Mouse (Mus musculus) adrenal gland (tissue): ENCODE measurements around the gene Samd4b.

ENCODE experiments used
- intact Hi-C: fragments of 180-260 bp; cut with DNase I; formaldehyde crosslinking; loops from one replicate; pipeline ENCODE4 v1.15.1; 2025

Samd4b gene

GRCm38 (mm10) chr7:28593206-28594111 is 4.5 kb downstream of the Samd4b start:
- intact Hi-C loops: no loop called here

- intact Hi-C loops: no loop called here
These were observed 6.1 kb downstream of the Samd4b start for GRCm38 (mm10) chr7:28591862-28592261.

DNA sequence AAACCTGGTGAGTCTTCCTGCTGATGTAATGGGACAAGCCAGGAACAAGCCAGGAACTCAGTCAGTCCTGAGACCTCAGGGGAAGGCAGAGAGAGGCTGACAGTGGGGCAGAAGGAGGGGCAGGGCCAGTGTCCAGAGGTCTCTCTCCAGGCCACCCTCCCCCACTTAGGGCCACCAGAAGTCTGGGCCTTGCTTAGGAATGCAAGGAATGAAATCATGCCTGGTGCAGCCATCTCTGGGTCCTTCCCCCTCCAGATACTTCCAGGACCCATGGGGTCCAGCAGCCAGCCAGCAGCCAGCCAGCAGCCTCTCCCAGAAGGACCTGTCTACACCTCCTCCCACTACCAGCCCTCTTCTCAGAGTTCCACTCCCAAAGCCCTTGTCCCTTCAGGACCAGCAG is 10.3 kb downstream of the Samd4b start:
- intact Hi-C loops: no loop called here

- intact Hi-C loops: no loop called here
These were observed 11.1 kb downstream of the Samd4b start for GRCm38 (mm10) chr7:28586663-28587411.

GRCm38 (mm10) chr7:28585001-28585400 is 12.9 kb downstream of the Samd4b start:
- intact Hi-C loops: no loop called here

DNA sequence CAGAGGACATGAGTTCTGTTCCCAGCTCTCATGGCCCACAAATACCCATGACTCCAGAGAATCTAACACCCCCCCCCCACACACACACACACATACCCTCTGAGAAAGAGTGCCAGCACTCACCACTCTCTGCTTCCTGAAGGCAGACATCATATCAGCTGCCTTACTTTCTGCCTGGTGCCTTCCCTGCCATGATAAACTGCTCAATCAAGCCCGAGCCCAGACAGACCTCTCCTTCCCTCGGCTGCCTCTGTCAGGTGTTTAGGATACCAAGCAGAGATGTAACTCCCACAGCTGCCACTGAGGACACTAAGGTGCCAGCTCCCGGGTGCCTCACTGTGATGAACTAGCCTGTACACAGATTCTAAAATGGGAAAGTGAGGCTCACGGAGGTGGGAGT is 13.5 kb downstream of the Samd4b start:
- intact Hi-C loops: no loop called here

DNA sequence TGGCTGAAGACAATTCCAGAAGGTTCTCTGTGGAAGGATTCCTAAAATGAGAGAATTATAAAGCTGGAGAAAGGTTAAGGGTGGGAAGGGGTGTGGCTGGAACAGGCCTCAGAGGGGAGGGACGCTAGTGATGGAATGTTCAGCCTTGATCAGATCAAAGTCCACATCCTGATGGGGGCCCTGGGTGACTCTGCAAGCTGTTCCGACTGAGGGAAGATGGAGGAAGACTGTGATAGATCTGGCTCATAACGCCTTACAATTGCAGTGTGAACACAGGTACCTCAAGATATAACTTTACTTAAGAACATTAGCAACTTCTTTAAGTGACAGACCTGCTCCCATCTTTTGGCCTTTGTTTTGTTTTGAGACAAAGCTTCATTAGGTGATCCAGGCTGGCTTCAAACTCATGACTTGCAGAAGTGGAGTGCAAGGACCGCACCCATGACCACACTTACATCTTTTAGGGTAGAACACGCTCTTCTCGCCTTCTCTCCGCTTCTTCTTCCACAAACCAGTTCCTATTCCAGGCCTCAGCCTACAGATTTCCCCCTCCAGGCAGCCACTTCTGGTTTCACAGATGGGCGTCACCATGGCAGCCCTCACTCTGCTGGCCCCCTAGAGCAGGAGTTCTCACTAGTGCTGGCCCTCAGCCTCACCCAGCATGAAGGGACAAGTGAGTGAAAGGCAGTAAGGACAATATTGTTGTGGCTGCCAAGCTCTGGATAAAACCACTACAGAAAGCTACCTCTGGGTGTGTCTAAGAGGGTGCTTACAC is 14.2 kb downstream of the Samd4b start:
- intact Hi-C loops: no loop called here

- intact Hi-C loops: no loop called here
These were observed 15.1 kb downstream of the Samd4b start for GRCm38 (mm10) chr7:28582841-28583240.

DNA sequence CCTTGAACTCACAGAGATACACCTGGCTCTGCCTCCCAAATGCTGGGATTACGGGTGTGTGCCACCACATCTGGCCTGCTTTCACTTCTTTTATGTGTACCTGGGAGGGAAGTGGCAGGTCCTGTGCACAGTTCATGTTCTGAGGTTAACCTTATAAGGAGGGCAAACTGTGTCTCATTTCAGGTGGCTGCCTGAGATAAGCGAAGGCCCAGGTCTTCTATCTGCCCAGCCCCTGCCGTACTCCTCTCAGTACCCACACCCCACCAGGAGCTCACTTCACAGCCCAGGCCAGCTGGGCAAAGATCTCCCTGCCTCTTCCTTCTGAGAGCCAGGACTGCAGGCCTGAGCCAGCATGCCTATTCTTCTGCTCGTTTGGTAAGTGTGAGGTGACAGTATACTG is 16.2 kb downstream of the Samd4b start:
- intact Hi-C loops: no loop called here

- intact Hi-C loops: no loop called here
These were observed 18.1 kb downstream of the Samd4b start for GRCm38 (mm10) chr7:28579826-28580225.

- intact Hi-C loops: no loop called here
These were observed 19.3 kb downstream of the Samd4b start for GRCm38 (mm10) chr7:28578543-28579053.

GRCm38 (mm10) chr7:28577826-28578542 is 20.0 kb downstream of the Samd4b start:
- intact Hi-C loops: no loop called here

DNA sequence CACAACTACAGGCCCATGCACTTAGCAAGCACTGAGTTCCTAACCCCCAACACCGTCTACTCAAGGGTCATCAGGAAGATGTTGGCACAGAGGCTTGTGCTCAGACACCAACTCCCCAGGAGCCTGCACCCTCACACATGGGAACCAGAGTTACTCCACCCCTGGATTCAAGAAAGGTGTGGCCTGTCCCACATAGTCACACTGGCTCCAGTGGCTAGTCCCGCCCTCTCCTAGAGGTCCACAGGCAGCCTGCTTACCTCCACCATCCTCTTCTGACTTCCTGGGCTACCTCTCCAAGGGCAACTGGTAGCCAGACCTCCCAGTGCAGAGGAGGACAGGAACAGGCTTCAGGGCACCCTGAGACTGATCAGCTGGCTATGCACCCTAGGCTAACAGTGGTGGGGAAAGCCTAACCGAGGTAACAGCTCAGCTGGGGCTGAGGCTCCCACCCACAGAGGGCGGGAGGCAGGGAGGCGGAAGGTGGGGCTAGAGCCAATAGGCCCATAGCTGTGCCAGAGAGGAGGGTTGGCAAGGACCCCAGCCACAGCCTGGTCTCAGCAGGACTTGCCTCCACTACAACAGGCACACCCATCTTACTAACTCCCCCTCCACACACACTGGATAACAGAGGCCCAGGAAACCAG is 21.6 kb downstream of the Samd4b start:
- intact Hi-C loops: no loop called here

GRCm38 (mm10) chr7:28575597-28575996 is 22.3 kb downstream of the Samd4b start:
- intact Hi-C loops: no loop called here

- intact Hi-C loops: no loop called here
These were observed 24.7 kb downstream of the Samd4b start for GRCm38 (mm10) chr7:28573236-28573635.

DNA sequence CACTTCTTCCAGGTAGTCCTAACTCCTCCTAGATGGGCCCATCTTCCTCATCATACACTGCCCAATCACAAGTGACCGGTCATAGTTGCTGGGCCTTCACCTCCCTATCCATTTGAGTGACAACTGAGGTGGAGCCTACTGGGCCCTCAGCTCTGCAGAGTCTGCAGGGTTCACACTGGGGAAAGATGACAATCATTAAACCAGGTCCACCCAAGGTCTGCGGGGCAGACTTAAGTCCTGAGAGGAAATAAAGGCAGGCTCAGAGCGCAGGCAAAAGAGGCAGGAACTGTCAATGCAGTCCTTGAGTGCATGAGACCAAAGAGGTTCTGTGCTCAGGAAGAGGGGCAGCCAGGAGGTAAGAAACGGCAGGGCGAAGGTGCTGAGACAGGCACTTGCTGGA is 25.3 kb downstream of the Samd4b start:
- intact Hi-C loops: no loop called here

- intact Hi-C loops: no loop called here
These were observed 26.8 kb downstream of the Samd4b start for GRCm38 (mm10) chr7:28570982-28571682.

DNA sequence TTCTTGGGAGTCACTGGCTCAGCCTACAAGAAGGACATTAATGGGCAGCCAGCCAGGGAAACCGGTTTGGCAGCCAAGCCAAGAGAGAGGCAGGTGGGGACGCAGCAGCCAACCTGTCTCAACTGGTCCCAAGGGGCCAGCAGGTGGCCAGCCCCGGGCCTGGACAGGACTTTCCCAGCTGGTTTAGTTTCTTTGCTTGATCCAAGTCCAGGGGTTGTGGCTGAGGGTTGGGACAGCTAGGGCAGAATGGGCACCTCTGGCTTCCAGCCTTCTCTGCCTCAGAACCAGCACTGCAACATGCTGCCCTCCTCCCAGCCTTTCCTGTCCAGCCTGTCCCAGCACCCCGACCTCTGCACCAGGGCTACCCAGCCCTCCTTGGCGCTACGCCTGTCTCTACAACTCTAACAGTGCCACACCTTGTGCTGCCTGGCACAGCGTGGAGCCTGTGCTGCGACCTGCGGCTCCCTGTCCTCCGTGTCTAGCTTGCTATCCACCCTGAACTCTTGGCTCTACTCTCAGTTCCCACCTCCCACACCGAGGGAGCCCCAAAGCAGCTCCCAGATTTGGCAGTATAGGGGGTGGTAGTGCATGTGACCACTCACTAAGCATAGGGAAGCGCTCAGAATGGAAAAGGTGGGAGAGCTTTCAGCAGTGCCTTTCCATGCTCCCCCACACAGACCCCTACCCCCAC is 27.5 kb downstream of the Samd4b start:
- intact Hi-C loops: no loop called here

DNA sequence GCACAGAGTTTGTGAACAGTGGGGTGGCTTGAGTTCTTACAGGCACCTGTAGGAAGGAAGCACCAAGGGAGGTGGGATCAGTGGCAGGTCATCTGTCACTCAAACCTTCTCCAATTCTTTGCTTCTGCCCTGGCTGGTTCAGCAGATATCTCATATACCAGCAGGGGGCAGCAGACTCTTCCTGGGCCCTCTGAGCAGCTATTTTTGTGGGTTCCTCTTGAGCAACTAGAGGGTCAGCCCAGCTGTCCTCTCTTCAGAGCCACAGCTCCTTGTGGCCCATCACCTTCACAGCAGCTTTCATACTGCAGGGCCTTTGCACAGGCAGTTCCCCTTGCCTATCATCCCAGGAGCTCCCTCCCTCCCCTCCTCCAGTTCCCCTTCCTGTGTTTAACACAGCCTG is 29.7 kb downstream of the Samd4b start:
- intact Hi-C loops: loop anchor here (1.0 kb wide), 1 partner anchor 33 kb away; no protein-coding TSS in a partner anchor
